Mouse (Mus musculus) fibroblast of lung, adult 2 months (primary cell): ENCODE results near the gene Kdm2b.

Experiments
- DNase-seq: peaks from one replicate; pipeline ENCODE4 v3.0.0-alpha.2; 2011; ENCODE audit warnings: low read depth

The Kdm2b gene

GRCm38 (mm10) chr5:122989551-122990330 is at the start of gene Kdm2b:
Gene Kdm2b (minus strand): TSS chr5:122989823.
- no peak for DNase-seq

- no peak for DNase-seq
Measured at GRCm38 (mm10) chr5:123039120-123039752, 49.6 kb upstream of the Kdm2b start.

GRCm38 (mm10) chr5:123038115-123038514 is 48.5 kb upstream of the Kdm2b start:
- DNase-seq, result no peak

GRCm38 (mm10) chr5:123035564-123035963 is 45.9 kb upstream of the Kdm2b start:
- no peak for DNase-seq

- DNase-seq, result no peak
Measured at GRCm38 (mm10) chr5:123035089-123035488, 45.5 kb upstream of the Kdm2b start.

- no peak for DNase-seq
Measured at GRCm38 (mm10) chr5:123033646-123034160, 44.1 kb upstream of the Kdm2b start.

- DNase-seq, result no peak
Measured at GRCm38 (mm10) chr5:123031312-123031711, 41.7 kb upstream of the Kdm2b start.

GRCm38 (mm10) chr5:123029729-123030128 is 40.1 kb upstream of the Kdm2b start:
- DNase-seq, result no peak

GRCm38 (mm10) chr5:123027436-123027835 is 37.8 kb upstream of the Kdm2b start:
- no peak for DNase-seq

GRCm38 (mm10) chr5:123026414-123026813 is 36.8 kb upstream of the Kdm2b start:
- no peak for DNase-seq

GRCm38 (mm10) chr5:123024965-123025573 is 35.4 kb upstream of the Kdm2b start:
- DNase-seq, result no peak

- no peak for DNase-seq
Measured at GRCm38 (mm10) chr5:123024312-123024711, 34.7 kb upstream of the Kdm2b start.

- DNase-seq, result no peak
Measured at GRCm38 (mm10) chr5:123023049-123023448, 33.4 kb upstream of the Kdm2b start.

- DNase-seq, result no peak
Measured at GRCm38 (mm10) chr5:123021438-123021837, 31.8 kb upstream of the Kdm2b start.

GRCm38 (mm10) chr5:123020426-123020825 is 30.8 kb upstream of the Kdm2b start:
- DNase-seq, result no peak

- DNase-seq, result peak; percentile 36
Measured at GRCm38 (mm10) chr5:123019336-123020016, 29.9 kb upstream of the Kdm2b start.

GRCm38 (mm10) chr5:123017504-123017903 is 27.9 kb upstream of the Kdm2b start:
- DNase-seq, result no peak

GRCm38 (mm10) chr5:123015915-123016314 is 26.3 kb upstream of the Kdm2b start:
- no peak for DNase-seq

GRCm38 (mm10) chr5:123014753-123015701 is 25.4 kb upstream of the Kdm2b start, which contains the start of gene Orai1:
Gene Orai1 (plus strand): TSS chr5:123015074.
- peak; percentile 93 for DNase-seq

- DNase-seq, result no peak
Measured at GRCm38 (mm10) chr5:123013599-123014315, 24.1 kb upstream of the Kdm2b start.
